In genomic region chr12:86881809-86882278, GRCm38 (mm10) we compare ENCODE assay signal across 8 mouse cellular contexts. TPM values are rescaled to one million over a fixed set of nuclear protein-coding genes. Genes with fewer than 3 reads are reported as not detected.
DNase-seq lines count a peak whose midpoint lies in the region; ATAC-seq and TF ChIP-seq lines count a peak whose summit lies in the region.

No protein-coding gene starts in this region.

- peaks cover 8% of the 10 kb centered on the region for H3K79me2 ChIP-seq in heart, adult 2 months (replicated peaks; ENCODE audit: control insufficient read depth, insufficient read depth, low read length)

- TF ChIP-seq EP300 in heart, adult 2 months (IDR thresholded peaks at IDR 0.05; ENCODE audit: insufficient read depth, low read depth, low read length) = no peak
- no peak for TF ChIP-seq EP300 in stomach, postnatal 0 days (optimal IDR thresholded peaks at IDR 0.05)

- peaks cover 14% of the 10 kb centered on the region; the same call in 1 of the 2 replicates for H3K36me3 ChIP-seq in heart, adult 2 months (ENCODE audit: control insufficient read depth, insufficient read depth, low read length)
- H3K36me3 ChIP-seq in heart, embryonic 15.5 days = 0 out of 2 replicates have a peak, but pooled peaks cover 6% of the 10 kb centered on the region
- H3K36me3 ChIP-seq in liver, embryonic 12.5 days = no peaks in the 10 kb centered on the region
- H3K36me3 ChIP-seq in stomach, postnatal 0 days (ENCODE audit: control insufficient read depth, insufficient read depth, low read length) = peaks cover 4% of the 10 kb centered on the region; the same call in 1 of the 2 replicates

- H3K9ac ChIP-seq in heart, adult 2 months (ENCODE audit: low read depth, low read length) = peak overlapping the region; percentile 99
- H3K9ac ChIP-seq in heart, embryonic 15.5 days = peak overlapping the region; percentile 94
- H3K9ac ChIP-seq in liver, embryonic 12.5 days = peak overlapping the region; percentile 65
- peak overlapping the region; percentile 89 for H3K9ac ChIP-seq in stomach, postnatal 0 days (ENCODE audit: low read length)

- intact Hi-C loops in heart, adult 2 months (cut with DNase I) = no loop called here
- intact Hi-C loops in heart, postnatal 14 days (cut with DNase I) = loop anchor here (1.0 to 2.0 kb wide), 2 partner anchors 46 to 85 kb away; no protein-coding TSS in a partner anchor
- intact Hi-C loops in left cerebral cortex, postnatal 25 days (cut with DNase I) = no loop called here

- H3K4me3 ChIP-seq in heart, adult 2 months = peak overlapping the region; percentile 93
- H3K4me3 ChIP-seq in heart, embryonic 15.5 days = peak overlapping the region; percentile 81
- H3K4me3 ChIP-seq in liver, embryonic 12.5 days = peak overlapping the region; percentile 61
- H3K4me3 ChIP-seq in stomach, postnatal 0 days (ENCODE audit: low read depth, low read length) = peak overlapping the region; percentile 91

- WGBS in heart, adult 2 months = 17% methylated on average over 33 of the region's 33 CpGs
- WGBS in heart, embryonic 15.5 days = 4% methylated on average over 33 of the region's 33 CpGs
- 21% methylated on average over 33 of the region's 33 CpGs for WGBS in liver, embryonic 12.5 days (ENCODE audit: insufficient replicate concordance)
- 15% methylated on average over 33 of the region's 33 CpGs for WGBS in stomach, postnatal 0 days

- peaks cover 18% of the 10 kb centered on the region for H3K4me1 ChIP-seq in heart, adult 2 months (ENCODE audit: control insufficient read depth, insufficient read depth, low read length)
- H3K4me1 ChIP-seq in heart, embryonic 15.5 days (replicated peaks) = peaks cover 49% of the 10 kb centered on the region
- peaks cover 47% of the 10 kb centered on the region for H3K4me1 ChIP-seq in liver, embryonic 12.5 days
- peaks cover 9% of the 10 kb centered on the region for H3K4me1 ChIP-seq in stomach, postnatal 0 days (replicated peaks; ENCODE audit: control insufficient read depth, insufficient read depth)

- ATAC-seq in heart, embryonic 15.5 days (replicated peaks; ENCODE audit: insufficient number of reproducible peaks, insufficient read depth, low FRiP score, low read depth) = no peak
- no peak for ATAC-seq in liver, embryonic 12.5 days
- ATAC-seq in stomach, postnatal 0 days (ENCODE audit: low FRiP score, low TSS enrichment) = no peak

- TF ChIP-seq POLR2A in heart, adult 2 months (IDR thresholded peaks at IDR 0.05; ENCODE audit: insufficient read depth, low read depth, low read length) = no peak

- peak in 1 of 2 experiments; percentile 76 for DNase-seq in heart, adult 2 months
- DNase-seq in heart, postnatal 14 days = no peak
- DNase-seq in NIH3T3 (ENCODE audit: low read depth) = peak; percentile 42
- no peak for DNase-seq in stomach, postnatal 0 days (ENCODE audit: low spot score)
- no peak for DNase-seq in left cerebral cortex, postnatal 25 days (ENCODE audit: low spot score in 2 of 2)
- no peak for DNase-seq in gastrocnemius, adult 18-20 months (ENCODE audit: low spot score)

- H3K4me2 ChIP-seq in heart, embryonic 15.5 days = peak overlapping the region; percentile 87
- H3K4me2 ChIP-seq in liver, embryonic 12.5 days = peak overlapping the region; percentile 74
- H3K4me2 ChIP-seq in stomach, postnatal 0 days (replicated peaks; ENCODE audit: low read depth) = peak overlapping the region; percentile 94

- peak overlapping the region; percentile 100 for H3K27ac ChIP-seq in heart, adult 2 months
- peak overlapping the region; percentile 100 for H3K27ac ChIP-seq in heart, embryonic 15.5 days
- H3K27ac ChIP-seq in liver, embryonic 12.5 days = no peak overlapping the region
- no peak overlapping the region; the same call in 1 of the 2 replicates for H3K27ac ChIP-seq in stomach, postnatal 0 days (replicated peaks)

- no peaks in the 10 kb centered on the region for H3K27me3 ChIP-seq in heart, adult 2 months (ENCODE audit: control insufficient read depth, insufficient read depth, low read length)
- H3K27me3 ChIP-seq in heart, embryonic 15.5 days = no peaks in the 10 kb centered on the region
- H3K27me3 ChIP-seq in liver, embryonic 12.5 days (replicated peaks) = peaks cover 86% of the 10 kb centered on the region
- H3K27me3 ChIP-seq in stomach, postnatal 0 days (ENCODE audit: control insufficient read depth, insufficient read depth, low read length) = no peaks in the 10 kb centered on the region

- TF ChIP-seq CTCF in heart, adult 2 months (IDR thresholded peaks at IDR 0.05) = peak; percentile 4; the same call in 1 of the 2 replicates
- no peak for TF ChIP-seq CTCF in stomach, postnatal 0 days (IDR thresholded peaks at IDR 0.05; ENCODE audit: low read depth)

- H3K9me3 ChIP-seq in heart, embryonic 15.5 days (replicated peaks) = no peaks in the 10 kb centered on the region
- no peaks in the 10 kb centered on the region for H3K9me3 ChIP-seq in liver, embryonic 12.5 days (replicated peaks)
- H3K9me3 ChIP-seq in stomach, postnatal 0 days (ENCODE audit: control insufficient read depth, low read length) = no peaks in the 10 kb centered on the region

RNA-seq across cellular contexts. Expression of gene Irf2bpl, which starts 2.8 kb away (rescaled TPM):
- 10 to 100 TPM; 32.6 to 36.9 TPM for total RNA-seq in heart, adult 2 months (2021)
- 15.6 and 20.1 TPM in 2 replicates for polyA plus RNA-seq in heart, adult 2 months (2012; rRNA removed)
- 10 to 100 TPM; 44.7 to 51.8 TPM for total RNA-seq in heart, postnatal 14 days (2021)
- 40.1 and 41.7 TPM in 2 replicates for polyA plus RNA-seq in heart, embryonic 15.5 days (2015; fragmentation: Nextera tagmentation; extraction: Ambion mirVana)
- polyA plus RNA-seq in liver, embryonic 12.5 days (2016; fragmentation: Nextera tagmentation; extraction: Ambion mirVana) = 6.7 and 7.7 TPM in 2 replicates
- polyA plus RNA-seq in stomach, postnatal 0 days (2015; fragmentation: Nextera tagmentation; extraction: Ambion mirVana) = 19.1 and 19.8 TPM in 2 replicates
- total RNA-seq in left cerebral cortex, postnatal 25 days (2021) = 10 to 100 TPM; 61.9 to 78.7 TPM
- total RNA-seq in gastrocnemius, adult 18-20 months (2021) = 10 to 100 TPM; 20.3 to 24.8 TPM

Comparison
In these comparisons a context has a peak if more than half of its experiments do, and no peak if none do; other contexts are left out.
1. H3K27ac ChIP-seq: peak in heart, adult 2 months (single experiment) and heart, embryonic 15.5 days (single experiment); none in liver, embryonic 12.5 days (single experiment) and stomach, postnatal 0 days (single experiment).
2. Peak in every context shown above with its lines, with median percentiles within 50 percentile points of each other: H3K4me3 ChIP-seq, H3K9ac ChIP-seq and H3K4me2 ChIP-seq.